Mouse (Mus musculus) midbrain, embryonic 13.5 days (tissue): ENCODE measurements around the gene Pex26. TPM values are rescaled to one million over a fixed set of nuclear protein-coding genes. Genes with fewer than 3 reads are reported as not detected.
A peak's percentile ranks its signal among the peaks of the same experiment; 100 is the strongest.

Experiments used
- ATAC-seq: fragments of 200-750 bp; cut with Nextera tagmentation; 2 replicates; pipeline ENCODE4 v1.8.0; 2017; ENCODE audit warnings: mild to moderate bottlenecking, moderate TSS enrichment, moderate library complexity
- H3K27ac ChIP-seq: fragments of 300-500 bp; sonication (generic); 2 replicates; pipeline ENCODE4 v1.5.1; 2015; ENCODE audit warnings: inconsistent platforms, mild to moderate bottlenecking, moderate library complexity
- H3K27me3 ChIP-seq: fragments of 300-500 bp; sonication (generic); 2 replicates; pipeline ENCODE4 v1.6.1; 2015; ENCODE audit warnings: mild to moderate bottlenecking, inconsistent platforms
- H3K36me3 ChIP-seq: fragments of 300-500 bp; sonication (generic); 2 replicates; pipeline ENCODE4 v1.6.1; 2015; ENCODE audit warnings: mild to moderate bottlenecking, inconsistent platforms
- H3K4me1 ChIP-seq: fragments of 300-500 bp; sonication (generic); replicated peaks from 2 replicates; pipeline ENCODE4 v1.6.1; 2015; ENCODE audit warnings: inconsistent platforms
- H3K4me2 ChIP-seq: fragments of 300-500 bp; sonication (generic); replicated peaks from 2 replicates; pipeline ENCODE4 v1.6.1; 2015; ENCODE audit warnings: moderate library complexity, mild to moderate bottlenecking, inconsistent platforms
- H3K4me3 ChIP-seq: fragments of 300-500 bp; sonication (generic); replicated peaks from 2 replicates; pipeline ENCODE4 v1.5.1; 2015; ENCODE audit warnings: mild to moderate bottlenecking, inconsistent platforms
- H3K9ac ChIP-seq: fragments of 300-500 bp; sonication (generic); replicated peaks from 2 replicates; pipeline ENCODE4 v1.6.1; 2015; ENCODE audit warnings: mild to moderate bottlenecking, inconsistent platforms
- H3K9me3 ChIP-seq: fragments of 300-500 bp; sonication (generic); 2 replicates; pipeline ENCODE4 v1.6.1; 2016; ENCODE audit warnings: mild to moderate bottlenecking, inconsistent platforms
- WGBS: fragments of 180-500 bp; shearing (Covaris S2); methylation state at CpG from one replicate; pipeline ENCODE4 v1.1.7; 2015; 5-methylcytosine and 5-hydroxymethylcytosine counted together
- polyA plus RNA-seq: library from polyadenylated mRNA; unstranded; fragments of >200 nt; fragmentation: Nextera tagmentation; extraction: Ambion mirVana; gene quantifications from 2 replicates; pipeline ENCODE4 v1.2.1, GENCODE M21; 2015

The Pex26 gene
- polyA plus RNA-seq, result 13.0 and 14.5 TPM in 2 replicates

GRCm38 (mm10) chr6:121183414-121184173, at the start of gene Pex26:
TSS of gene Pex26 (plus strand) at chr6:121183667.
- peak; percentile 93 for ATAC-seq
- Histone ChIP-seq H3K4me1 (peaks cover 29% of the 10 kb centered on the region), H3K27ac (peak within 1 kb of the TSS; percentile 76), H3K27me3 (no peaks in the 10 kb centered on the region), H3K9me3 (no peaks in the 10 kb centered on the region), H3K4me3 (peak within 1 kb of the TSS; percentile 72), H3K36me3 (peaks cover 17% of the 10 kb centered on the region), H3K4me2 (peak within 1 kb of the TSS; percentile 78), H3K9ac (peak within 1 kb of the TSS; percentile 78)
- WGBS, result 1% methylated on average over 32 of the region's 32 CpGs

- Histone ChIP-seq H3K36me3 (no peaks in the 10 kb centered on the region), H3K9me3 (no peaks in the 10 kb centered on the region), H3K27me3 (peaks cover 12% of the 10 kb centered on the region; the same call in 1 of the 2 replicates), H3K27ac (no peak overlapping the region), H3K9ac (no peak overlapping the region), H3K4me2 (no peak overlapping the region), H3K4me3 (no peak overlapping the region), H3K4me1 (peaks cover 9% of the 10 kb centered on the region)
- 18% methylated on average over 3 of the region's 3 CpGs for WGBS
- no peak for ATAC-seq
These were observed 49.2 kb upstream of the Pex26 start for GRCm38 (mm10) chr6:121134249-121134648.

DNA sequence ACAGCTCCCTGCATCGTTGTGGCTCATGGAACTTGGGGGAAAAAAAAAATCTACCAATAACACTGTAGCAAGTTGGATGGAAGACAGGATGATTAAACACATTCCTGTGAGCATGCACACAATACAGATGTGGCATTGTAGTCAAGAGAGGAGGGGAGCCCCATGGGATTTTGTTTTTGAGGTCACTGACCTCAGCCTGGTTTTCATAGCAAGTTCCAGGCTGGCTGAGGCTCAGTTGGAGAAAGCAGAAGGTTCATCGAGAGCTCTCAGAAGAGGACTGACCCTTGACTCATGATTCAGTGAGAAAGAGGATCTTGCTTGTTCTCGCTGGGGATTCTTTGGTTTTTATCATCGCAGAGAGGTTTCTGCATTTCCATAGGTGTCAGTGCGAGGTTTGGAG, 48.6 kb upstream of the Pex26 start:
- H3K9ac ChIP-seq, result no peak overlapping the region
- H3K4me2 ChIP-seq, result no peak overlapping the region
- H3K4me1 ChIP-seq, result peaks cover 9% of the 10 kb centered on the region
- no peaks in the 10 kb centered on the region for H3K9me3 ChIP-seq
- no peak for ATAC-seq
- no peaks in the 10 kb centered on the region for H3K36me3 ChIP-seq
- no peak overlapping the region for H3K4me3 ChIP-seq
- H3K27ac ChIP-seq, result no peak overlapping the region
- H3K27me3 ChIP-seq, result peaks cover 12% of the 10 kb centered on the region; the same call in 1 of the 2 replicates
- WGBS, result 54% methylated on average over 5 of the region's 5 CpGs

DNA sequence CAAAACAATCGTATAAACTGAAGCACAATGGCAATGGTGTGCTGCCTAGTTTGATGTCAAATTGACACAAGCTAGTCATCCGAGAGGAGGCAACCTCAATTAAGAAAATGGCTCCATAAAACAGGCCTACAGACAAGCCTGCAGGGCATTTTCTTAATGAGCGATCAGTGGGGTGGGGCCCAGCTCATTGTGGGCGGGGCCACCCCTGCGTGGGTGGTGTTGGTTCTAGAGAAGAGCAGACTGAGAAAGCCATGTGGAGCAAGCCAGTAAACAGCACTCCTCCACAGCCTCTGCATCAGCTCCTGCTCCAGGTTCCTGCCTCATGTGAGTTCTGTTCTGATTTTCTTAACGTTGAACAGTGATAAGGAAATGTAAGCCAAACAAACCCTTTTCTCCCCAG, 46.2 kb upstream of the Pex26 start:
- Histone ChIP-seq H3K9me3 (no peaks in the 10 kb centered on the region), H3K27me3 (peaks cover 8% of the 10 kb centered on the region; the same call in 1 of the 2 replicates), H3K9ac (no peak overlapping the region), H3K4me2 (no peak overlapping the region), H3K4me1 (no peaks in the 10 kb centered on the region), H3K36me3 (no peaks in the 10 kb centered on the region), H3K27ac (no peak overlapping the region), H3K4me3 (no peak overlapping the region)
- WGBS, result 69% methylated on average over 6 of the region's 6 CpGs
- ATAC-seq, result no peak

DNA sequence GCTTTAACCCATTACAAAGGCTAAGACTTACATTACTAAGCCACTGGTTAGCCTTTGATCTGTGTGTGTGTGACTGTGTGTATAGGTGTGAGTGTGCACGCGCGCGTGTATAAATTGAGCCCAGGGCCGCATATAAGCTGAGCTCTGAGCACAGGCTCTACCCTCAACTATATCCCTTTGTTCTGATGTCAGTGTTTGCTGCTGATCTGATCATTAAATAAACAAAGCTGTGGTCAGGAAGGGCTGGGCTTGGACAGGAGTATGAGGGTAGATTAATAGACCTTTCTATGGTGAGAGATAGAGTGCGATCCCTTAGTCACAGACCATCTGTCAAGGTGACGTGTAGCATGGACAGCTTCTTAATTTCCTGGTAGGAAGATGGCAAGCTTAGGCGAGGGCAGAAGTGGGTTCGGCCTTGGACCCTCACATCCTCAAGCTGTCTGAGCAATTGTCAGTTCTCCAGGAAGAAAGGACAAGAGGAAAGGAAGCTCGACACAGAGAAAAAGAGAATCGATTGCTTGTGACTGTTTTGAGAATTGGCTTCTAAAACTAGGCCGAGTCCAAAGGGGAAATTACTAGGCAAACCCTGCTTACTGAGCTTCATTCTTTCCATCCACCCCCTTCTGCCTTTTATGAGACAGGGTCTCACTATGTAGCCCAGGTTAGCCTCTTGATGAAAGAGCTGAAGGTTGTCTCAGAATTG, 45.0 kb upstream of the Pex26 start:
- WGBS, result 88% methylated on average over 12 of the region's 12 CpGs
- no peak overlapping the region for H3K4me2 ChIP-seq
- no peak overlapping the region for H3K9ac ChIP-seq
- H3K9me3 ChIP-seq, result no peaks in the 10 kb centered on the region
- no peaks in the 10 kb centered on the region for H3K27me3 ChIP-seq
- H3K27ac ChIP-seq, result no peak overlapping the region
- no peak overlapping the region for H3K4me3 ChIP-seq
- no peak for ATAC-seq
- no peaks in the 10 kb centered on the region for H3K36me3 ChIP-seq
- H3K4me1 ChIP-seq, result no peaks in the 10 kb centered on the region

DNA sequence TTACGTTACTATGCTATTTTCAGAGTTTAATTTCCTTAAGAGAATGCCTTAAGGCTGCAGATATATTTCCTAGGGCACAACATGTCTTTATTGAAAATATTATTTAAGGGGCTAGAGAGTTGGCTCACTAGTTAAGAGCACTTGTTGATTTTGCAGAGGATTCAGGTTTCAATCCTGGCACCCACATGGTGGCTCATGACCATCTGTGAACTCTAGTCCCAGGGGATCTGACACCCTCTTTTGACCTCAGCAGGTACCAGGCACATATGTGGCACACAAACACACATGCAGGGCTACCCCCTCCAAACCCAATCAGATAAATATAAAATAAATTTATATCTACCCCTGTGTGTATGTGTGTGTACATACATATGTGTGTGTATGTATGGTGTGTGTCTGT, 44.2 kb upstream of the Pex26 start:
- no peak overlapping the region for H3K27ac ChIP-seq
- H3K9me3 ChIP-seq, result no peaks in the 10 kb centered on the region
- no peaks in the 10 kb centered on the region for H3K4me1 ChIP-seq
- WGBS, result 95% methylated on average over 1 of the region's 1 CpGs
- H3K9ac ChIP-seq, result no peak overlapping the region
- ATAC-seq, result no peak
- H3K36me3 ChIP-seq, result no peaks in the 10 kb centered on the region
- H3K27me3 ChIP-seq, result no peaks in the 10 kb centered on the region
- H3K4me3 ChIP-seq, result no peak overlapping the region
- no peak overlapping the region for H3K4me2 ChIP-seq

- no peaks in the 10 kb centered on the region for H3K27me3 ChIP-seq
- WGBS, result 83% methylated on average over 7 of the region's 7 CpGs
- H3K9ac ChIP-seq, result no peak overlapping the region
- no peak overlapping the region for H3K27ac ChIP-seq
- ATAC-seq, result no peak
- no peaks in the 10 kb centered on the region for H3K9me3 ChIP-seq
- peaks cover 15% of the 10 kb centered on the region for H3K4me1 ChIP-seq
- no peak overlapping the region for H3K4me2 ChIP-seq
- no peaks in the 10 kb centered on the region for H3K36me3 ChIP-seq
- no peak overlapping the region for H3K4me3 ChIP-seq
These were observed 41.2 kb upstream of the Pex26 start for GRCm38 (mm10) chr6:121142298-121142697.

DNA sequence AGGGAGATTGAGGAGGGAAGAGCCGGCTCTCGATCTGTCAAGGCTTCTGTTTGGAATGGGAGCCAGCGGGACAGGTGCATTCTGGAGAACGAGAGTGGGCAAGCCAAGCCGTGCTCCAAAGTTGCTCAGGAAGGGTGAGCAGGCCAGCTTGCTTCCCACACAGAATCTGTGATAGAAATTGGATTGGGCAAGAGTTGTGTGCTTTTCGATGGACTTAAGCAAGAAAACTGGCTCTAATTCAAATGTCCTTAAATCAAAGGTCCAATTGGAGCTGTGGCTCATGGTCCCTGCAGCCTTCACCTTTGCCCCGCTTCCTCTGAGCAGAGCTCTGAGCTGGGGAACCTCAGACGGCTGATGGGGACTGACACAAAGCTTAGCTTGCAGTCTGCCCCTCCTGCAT, 40.0 kb upstream of the Pex26 start:
- H3K4me2 ChIP-seq, result no peak overlapping the region
- no peak overlapping the region for H3K4me3 ChIP-seq
- no peak overlapping the region for H3K27ac ChIP-seq
- H3K4me1 ChIP-seq, result peaks cover 15% of the 10 kb centered on the region
- no peak for ATAC-seq
- H3K27me3 ChIP-seq, result no peaks in the 10 kb centered on the region
- H3K9ac ChIP-seq, result no peak overlapping the region
- no peaks in the 10 kb centered on the region for H3K36me3 ChIP-seq
- no peaks in the 10 kb centered on the region for H3K9me3 ChIP-seq
- whole genome bisulfite sequencing, result 85% methylated on average over 8 of the region's 8 CpGs

- no peaks in the 10 kb centered on the region for H3K36me3 ChIP-seq
- ATAC-seq, result 0 out of 2 replicates have a peak, but pooled peaks have one; percentile 55
- no peak overlapping the region for H3K9ac ChIP-seq
- H3K4me3 ChIP-seq, result no peak overlapping the region
- no peak overlapping the region for H3K4me2 ChIP-seq
- H3K27me3 ChIP-seq, result no peaks in the 10 kb centered on the region
- H3K9me3 ChIP-seq, result no peaks in the 10 kb centered on the region
- WGBS, result 64% methylated on average over 4 of the region's 4 CpGs
- H3K27ac ChIP-seq, result no peak overlapping the region
- peaks cover 15% of the 10 kb centered on the region for H3K4me1 ChIP-seq
These were observed 39.4 kb upstream of the Pex26 start for GRCm38 (mm10) chr6:121144066-121144465.

DNA sequence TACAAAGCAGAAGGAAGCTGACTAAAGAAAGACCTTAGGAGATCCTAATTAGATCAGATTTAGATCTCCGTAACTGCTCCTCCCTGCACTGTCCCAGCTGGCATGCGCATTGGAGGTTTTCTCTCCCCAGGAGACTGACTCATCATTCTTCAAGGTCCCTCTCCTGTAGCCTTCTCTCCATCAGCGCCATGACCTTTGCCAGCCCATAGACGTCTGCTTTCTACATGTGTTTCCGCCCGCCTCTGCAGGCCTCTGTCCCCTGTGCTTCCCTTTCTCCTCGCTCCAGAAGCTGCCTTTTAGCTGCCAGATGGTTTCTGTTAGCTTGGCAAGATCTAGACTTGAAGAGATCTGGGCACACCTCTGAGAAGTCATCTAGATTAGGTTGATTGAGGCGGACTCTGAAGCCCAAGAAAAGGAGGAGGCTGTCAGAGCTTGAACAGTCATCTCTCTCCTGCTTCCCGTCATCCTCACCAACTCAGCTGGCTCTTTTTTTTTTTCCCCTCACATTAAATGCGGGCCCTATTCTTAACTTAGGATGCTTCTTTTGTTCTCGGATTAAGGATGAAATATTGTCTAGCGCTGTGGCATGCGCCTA, 38.4 kb upstream of the Pex26 start:
- Histone ChIP-seq H3K27me3 (no peaks in the 10 kb centered on the region), H3K4me3 (no peak overlapping the region), H3K4me2 (no peak overlapping the region), H3K27ac (peak overlapping the region; percentile 30; the same call in 1 of the 2 replicates), H3K9ac (no peak overlapping the region), H3K36me3 (no peaks in the 10 kb centered on the region), H3K9me3 (no peaks in the 10 kb centered on the region), H3K4me1 (peaks cover 15% of the 10 kb centered on the region)
- WGBS, result 49% methylated on average over 13 of the region's 13 CpGs
- no peak for ATAC-seq

DNA sequence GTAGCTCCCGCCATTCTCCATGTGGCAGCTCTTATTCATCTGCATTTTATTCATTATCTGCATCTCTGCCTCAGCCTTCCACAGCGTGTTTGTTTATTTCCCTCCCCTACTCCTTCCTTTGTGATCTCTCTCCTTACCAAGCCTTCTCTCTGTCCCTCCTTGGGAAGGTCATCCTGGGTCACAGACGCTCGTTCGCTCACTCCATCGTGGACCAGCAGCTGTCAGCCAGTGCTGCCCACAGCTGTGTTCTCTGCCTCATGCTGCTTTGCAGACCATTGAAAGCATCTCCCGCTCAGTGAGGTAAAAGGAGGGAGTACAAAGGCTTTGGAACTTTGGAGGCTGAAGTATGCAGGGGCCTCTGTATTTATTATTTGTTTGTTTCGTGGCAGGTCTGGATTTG, 37.6 kb upstream of the Pex26 start:
- no peak overlapping the region for H3K27ac ChIP-seq
- 29% methylated on average over 8 of the region's 8 CpGs for WGBS
- H3K4me2 ChIP-seq, result no peak overlapping the region
- H3K27me3 ChIP-seq, result no peaks in the 10 kb centered on the region
- no peaks in the 10 kb centered on the region for H3K36me3 ChIP-seq
- H3K9ac ChIP-seq, result no peak overlapping the region
- no peak for ATAC-seq
- H3K4me3 ChIP-seq, result no peak overlapping the region
- H3K9me3 ChIP-seq, result no peaks in the 10 kb centered on the region
- peaks cover 15% of the 10 kb centered on the region for H3K4me1 ChIP-seq

DNA sequence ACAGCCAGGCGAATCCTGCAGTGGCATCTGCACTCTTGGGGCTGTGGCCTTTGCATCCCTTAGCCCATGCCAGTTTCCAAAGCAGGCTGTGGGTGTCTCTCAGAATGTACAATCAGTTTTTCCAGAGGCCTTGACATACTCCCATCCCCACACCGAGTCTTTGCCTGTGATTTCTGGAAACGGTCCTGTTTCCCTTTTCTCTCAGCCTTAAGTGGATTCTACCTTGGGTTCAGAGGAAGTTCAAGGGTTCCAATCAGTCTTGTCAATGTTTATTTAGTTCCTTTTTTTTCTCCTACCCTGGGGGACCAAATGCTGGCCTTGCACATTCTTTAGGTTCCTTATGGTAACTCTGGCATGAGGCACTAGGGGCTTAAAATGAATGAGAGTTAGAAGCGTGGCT, 36.7 kb upstream of the Pex26 start:
- Histone ChIP-seq H3K9ac (no peak overlapping the region), H3K27me3 (no peaks in the 10 kb centered on the region), H3K9me3 (no peaks in the 10 kb centered on the region), H3K4me2 (no peak overlapping the region), H3K4me1 (peaks cover 16% of the 10 kb centered on the region), H3K36me3 (no peaks in the 10 kb centered on the region), H3K4me3 (no peak overlapping the region), H3K27ac (no peak overlapping the region)
- 51% methylated on average over 4 of the region's 4 CpGs for WGBS
- no peak for ATAC-seq
